Mouse (Mus musculus) cerebellum, postnatal 4 days (tissue): ENCODE results near the gene Apol7a.

Experiments
- DNase-seq, 2 experiments: peaks; one replicate each; pipeline ENCODE4 v3.0.0; 2022; ENCODE audit warnings: low spot score in 2 of 2, mixed read lengths in 1 of 2

The Apol7a gene

DNA sequence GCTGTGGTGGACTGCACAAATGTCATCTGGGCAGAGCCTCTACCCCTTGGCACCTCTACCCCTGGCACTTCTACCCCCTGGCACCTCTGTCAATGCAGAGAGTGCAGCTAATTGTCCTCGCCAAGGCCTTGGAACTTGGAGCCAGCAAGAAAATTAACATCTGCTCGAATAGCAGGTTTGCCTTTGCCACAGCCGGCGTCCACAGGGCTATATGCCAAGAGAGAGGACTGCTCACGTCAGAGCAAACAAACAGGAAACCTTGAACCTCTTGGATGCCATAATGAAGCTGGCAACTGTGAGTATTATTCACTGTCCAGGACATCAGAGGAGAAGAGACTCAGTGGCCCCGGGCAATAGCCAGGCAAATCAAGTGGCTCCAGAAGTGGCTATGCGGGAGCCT is 22.0 kb downstream of the Apol7a start:
- DNase-seq, result peak in 1 of 2 experiments; percentile 52

DNA sequence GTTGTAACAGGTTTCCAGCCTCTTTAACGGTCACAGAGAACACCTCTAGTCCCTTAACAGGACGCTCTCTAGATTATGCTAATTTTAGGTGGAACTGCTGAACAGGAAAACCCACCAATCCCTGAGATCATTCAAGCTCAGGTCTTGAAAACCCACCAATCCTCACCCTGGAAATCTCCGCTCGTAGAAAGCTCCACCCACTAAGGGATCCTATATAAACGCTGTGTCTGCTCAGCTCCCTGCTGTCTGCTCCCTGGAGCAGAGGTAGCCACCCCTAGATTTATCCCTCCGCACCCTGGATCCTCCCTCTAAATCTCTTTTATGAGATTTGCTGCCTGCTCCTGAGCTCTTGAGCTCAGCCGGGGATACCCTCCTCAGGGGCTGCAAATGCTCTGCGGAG is 28.3 kb downstream of the Apol7a start:
- DNase-seq, result no peak

DNA sequence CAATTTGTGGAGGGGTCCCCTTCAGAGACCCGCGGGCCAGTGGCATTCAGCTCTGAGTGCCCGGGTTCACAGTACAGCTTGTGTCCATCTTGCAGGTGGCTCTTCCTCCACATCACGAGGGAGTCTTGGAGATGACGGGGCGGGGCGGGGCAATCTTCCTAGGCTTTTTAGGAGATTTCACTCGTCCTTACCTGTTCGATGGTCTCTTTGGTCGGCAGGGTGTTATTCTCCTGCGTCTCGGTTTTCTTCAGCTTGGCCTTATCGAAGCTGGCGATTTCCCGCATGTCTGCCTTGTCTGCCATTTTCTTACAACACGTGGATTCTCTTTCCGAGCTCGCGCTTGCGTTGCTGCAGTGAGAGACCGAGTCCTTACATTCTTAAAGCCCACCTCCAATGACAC is 28.9 kb downstream of the Apol7a start:
- no peak for DNase-seq

DNA sequence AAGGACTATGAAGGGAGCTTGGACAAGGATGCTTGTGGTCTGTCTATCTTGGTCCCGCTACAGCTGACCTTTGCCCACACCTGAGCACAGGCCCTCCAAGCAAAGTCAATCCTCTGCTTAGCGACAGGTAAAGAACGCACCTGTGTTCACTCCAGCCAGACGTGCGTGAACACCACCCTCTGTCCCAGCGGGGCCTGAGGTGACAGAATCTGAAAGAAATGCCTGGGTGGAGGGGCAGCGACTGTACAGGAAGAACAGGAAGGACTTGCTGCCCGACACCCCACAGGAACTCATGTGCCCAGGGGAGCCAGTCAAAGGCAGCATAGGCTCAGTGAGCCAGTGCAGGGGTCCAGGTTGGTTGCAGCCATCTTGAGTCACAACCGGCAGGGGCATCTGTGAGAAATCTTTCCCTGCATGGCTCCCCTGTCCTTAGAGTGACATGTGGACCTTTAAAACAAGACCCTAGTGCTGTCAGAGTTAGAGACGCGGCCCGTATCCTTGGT is 30.0 kb downstream of the Apol7a start:
- no peak for DNase-seq

DNA sequence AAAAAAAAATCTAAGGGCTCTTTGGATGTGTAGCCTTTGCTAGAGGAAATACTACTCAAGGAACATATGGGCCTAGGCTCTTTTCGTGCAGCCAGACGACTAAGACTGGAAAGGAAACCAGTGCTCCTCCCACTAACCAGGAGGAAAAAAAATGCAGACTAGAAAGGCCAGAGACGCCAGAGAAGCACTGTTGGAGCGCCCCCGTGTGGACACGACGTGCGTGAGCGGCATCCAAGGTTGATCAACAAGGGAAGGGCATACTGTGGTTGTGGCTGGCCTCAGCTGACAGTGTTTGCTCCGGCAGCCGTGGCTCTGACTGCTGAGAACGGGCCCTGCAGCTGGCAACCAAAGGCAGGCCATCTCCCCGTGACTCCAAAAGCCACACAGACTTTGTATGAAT is 30.8 kb downstream of the Apol7a start:
- peak; percentile 96 to 98 for DNase-seq

DNA sequence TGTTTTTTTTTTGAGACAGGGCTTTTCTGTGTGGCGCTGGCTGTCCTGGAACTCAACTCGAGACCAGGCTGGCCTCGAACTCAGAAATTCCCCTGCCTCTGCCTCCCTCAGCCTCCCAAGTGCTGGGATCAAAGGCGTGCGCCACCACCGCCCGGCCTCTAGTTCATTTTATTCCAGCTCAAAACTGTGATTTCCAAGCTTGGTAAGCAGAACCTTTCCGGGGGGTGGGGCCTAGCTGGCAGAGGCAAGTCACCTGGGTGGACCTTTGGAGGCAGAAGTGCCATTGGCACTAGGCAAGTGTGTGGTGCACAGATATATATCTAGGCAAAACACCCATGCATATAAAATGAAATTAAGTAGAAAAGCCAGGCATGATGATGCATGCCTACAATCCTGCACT is 31.4 kb downstream of the Apol7a start:
- DNase-seq, result no peak

DNA sequence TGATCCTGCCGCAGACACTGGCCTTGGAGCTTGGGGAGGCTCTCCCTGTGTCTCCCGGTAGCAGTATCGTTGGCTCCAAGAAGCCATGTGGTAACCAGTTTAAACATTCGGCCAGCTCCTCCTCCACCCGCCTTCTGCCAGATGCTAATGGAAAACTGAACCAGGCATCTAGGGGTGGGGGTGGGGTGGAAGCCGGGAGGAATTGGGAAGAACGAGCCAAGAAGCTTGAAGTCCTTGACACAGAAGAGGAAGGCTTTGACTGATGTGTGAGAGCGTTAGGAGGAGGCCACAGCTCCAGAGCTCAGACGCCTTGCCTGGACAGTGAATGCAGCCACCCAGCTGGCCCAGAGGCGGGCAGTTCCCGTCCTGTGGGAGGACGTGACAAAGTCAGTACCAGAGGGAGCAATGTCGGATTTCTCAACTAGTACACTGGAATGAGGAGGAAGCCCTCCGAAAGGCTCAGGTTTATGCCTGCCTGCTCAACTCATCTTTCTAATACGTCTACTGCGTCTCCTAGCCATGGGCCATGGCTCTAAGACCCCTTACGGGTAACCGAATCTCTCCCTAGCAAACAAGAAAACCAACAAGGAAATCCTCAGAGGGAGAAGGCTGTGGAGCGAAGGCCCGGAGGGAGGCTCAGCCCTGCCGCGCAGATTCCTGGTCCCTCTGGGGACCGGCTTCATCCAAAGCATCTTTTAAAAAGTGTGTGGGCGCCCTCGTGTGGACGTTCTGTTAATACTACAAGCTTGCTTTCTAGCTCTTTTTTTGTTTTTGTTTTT is 32.0 kb downstream of the Apol7a start:
- peak; percentile 61 to 84 for DNase-seq

DNA sequence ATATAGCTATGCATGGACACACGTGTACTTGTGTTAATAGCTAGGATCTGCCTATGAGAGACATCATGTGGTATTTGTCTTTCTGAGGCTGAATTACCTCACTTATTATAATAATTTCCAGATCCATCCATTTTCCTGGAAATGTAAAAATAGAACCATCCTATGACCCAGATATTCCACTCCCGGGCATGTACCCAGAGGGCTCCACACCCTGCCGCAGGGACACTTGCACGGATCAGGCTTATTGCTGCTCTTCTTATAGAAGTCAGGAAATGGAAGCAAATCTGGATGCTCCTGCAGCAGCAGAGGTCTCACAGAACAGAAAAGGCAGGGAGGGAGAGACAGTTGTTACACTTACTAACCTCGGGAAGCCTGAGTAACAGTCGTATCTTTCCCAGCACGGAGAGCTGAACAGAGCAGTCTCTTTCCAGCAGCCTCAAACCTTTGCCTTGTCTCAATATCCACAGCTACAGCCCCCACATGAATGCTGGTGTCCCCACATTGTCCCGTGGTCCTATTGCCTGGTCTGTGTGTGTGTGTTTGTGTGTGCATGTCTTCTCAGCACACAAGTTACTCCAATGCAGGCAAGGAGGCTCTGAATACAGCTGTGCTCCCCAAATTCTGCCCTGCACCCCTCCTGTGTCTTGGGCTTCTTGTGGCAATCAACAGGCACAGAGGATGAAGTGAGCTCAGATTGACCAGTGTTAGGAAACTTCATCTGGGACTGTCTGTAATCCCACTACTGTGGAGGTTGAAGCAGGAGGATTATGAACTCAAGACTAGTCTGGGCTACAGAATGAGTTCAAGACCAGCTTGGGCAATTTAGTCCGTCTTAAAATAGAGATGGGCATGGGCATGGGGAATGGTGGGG is 33.0 kb downstream of the Apol7a start:
- DNase-seq, result no peak

DNA sequence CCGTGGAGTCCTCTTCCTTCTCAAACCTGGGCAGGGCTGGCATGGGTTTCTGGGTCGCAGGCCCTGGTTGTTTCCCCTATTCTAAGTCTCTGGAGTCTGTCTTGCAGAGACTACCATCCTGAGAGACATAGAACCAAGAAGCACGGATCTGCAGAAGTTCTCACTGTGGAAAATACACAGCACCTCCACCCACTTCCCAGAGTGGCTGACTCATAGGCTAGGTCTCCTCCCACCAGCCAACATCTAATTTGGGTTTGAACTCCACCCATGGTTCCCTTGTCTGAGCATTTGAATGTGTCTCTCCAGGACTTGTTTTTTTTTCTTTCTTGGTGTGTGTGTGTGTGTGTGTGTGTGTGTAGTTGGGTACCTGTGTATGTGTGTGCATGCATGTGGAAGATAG is 34.9 kb downstream of the Apol7a start:
- no peak for DNase-seq

DNA sequence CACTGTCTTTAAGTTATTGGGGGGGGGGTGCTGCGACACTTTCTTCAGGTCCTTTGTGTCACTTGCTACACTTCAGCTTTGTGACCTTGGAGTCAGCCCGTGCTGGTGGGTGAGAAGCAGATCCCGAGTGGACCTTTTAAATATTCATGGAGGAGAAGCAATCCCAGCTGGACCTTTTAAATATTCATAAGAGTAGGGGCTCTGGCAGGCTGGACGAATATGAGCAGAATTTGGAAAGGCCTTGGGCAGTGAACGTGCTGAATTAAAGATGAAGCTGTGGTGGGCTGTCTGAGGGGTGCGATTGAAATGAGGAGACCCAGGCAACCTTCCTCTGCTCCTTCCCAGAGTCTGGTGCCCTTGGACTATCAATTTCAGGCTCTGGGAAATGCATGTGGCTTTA is 35.3 kb downstream of the Apol7a start:
- DNase-seq, result no peak

DNA sequence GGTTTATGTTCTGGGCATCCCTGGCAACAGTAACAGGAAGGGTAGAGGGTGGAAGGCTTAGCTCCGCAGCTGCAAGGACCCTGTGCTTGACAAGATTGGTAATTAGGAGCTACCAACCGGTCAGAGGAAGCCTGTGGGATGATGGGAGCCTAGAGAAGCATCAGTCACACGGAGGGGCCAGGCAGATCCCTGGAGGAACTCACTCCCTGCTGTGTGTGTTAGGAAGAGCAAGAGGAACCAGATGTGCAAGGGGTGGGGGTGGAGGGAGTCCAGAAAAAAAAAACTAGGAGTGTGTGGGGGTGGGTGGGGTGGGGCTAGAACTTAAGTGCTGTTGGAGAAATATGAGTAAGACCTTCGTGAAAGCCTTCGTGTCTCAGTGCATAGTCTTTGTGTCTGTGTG is 36.0 kb downstream of the Apol7a start:
- DNase-seq, result no peak

DNA sequence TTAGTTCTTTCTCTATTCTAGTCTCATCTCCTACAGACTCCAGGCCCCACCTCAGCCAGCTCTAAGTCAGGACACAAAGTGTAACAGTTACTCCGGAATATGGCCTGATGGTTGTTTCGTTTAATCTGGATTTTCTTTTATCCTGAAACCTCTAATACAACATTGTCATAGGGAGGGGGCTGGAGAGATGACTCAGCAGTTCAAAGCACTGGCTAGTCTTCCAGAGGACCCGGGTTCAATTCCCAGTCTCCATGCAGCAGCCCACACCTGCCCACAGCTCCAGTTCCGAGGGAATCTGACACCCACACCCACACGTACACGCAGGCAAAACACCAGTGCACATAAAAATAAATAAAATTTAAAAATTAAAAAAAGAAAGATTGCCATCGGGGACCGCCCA is 39.0 kb downstream of the Apol7a start:
- no peak for DNase-seq

DNA sequence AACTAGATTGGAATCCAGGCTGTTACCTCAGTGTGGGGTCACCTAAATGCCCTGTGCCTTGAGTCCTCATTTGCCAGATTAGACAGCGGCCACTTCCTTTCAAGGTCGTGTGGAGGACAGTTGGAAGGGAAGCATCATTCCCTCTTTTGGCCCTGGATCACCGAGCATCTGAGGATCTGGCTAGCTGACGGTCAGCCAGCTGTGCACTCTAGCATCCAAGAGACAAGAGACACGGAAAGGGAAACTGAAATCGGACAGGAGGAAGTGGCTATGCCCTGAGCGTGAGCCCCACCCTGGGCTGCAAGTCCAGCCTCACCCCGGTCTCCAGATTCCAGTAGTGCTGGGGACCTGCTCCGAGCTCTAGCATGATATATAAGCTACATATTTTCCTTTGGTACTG is 39.4 kb downstream of the Apol7a start:
- DNase-seq, result no peak

DNA sequence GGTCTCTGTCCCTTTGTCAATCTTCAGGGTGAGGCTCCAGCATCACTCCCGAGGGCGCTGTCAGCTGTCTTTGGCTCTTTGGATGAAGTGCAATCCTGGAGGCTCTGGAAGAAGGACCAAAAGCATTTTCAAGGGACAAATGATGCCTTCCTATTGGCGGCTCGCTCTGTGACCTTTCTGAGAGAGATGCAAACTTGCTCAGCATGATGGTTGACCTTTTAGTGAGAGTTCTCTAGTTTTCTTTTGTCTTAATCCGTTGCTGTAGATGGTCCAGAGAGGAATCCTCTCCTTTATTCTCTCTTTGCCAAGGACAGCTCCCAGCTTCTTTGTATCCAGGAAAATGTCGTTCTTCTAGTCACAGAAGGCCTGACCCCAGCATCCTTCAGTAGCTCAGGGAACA is 39.8 kb downstream of the Apol7a start:
- DNase-seq, result no peak

DNA sequence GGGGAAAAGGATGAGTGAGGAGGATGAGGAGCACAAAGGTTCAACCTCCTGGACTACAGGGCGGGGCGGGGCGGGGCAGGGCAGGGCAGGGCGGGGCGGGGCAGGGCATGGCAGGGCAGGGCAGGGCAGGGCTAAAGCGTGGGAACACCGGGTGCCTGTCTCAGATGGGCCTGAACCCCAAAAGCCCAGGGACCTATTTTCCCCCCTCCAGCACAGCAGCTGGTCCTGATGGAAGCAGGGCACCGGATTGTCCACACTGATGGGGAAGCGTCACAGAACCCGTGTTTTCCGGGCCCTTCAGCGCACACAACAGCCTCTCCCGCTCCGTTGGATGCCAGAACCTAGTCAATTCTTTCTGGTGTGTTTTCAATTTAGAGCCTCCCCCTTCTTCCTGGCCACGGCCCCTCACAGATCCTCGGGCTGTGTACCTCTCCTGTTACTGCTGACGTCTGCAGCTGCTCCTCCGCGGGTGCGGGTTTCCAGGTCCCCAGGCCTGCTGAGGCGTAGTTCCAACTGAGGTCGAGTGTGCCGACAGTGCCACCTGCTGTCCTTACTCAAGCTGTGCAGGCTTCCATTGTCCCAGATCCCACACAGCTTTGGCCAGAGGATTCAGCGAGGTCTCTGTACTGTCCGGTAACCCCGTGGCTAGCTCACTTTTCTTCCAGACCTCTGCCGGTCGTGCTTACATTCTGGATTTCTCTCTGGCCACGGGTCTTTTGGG is 40.4 kb downstream of the Apol7a start:
- DNase-seq, result peak; percentile 73 to 89

DNA sequence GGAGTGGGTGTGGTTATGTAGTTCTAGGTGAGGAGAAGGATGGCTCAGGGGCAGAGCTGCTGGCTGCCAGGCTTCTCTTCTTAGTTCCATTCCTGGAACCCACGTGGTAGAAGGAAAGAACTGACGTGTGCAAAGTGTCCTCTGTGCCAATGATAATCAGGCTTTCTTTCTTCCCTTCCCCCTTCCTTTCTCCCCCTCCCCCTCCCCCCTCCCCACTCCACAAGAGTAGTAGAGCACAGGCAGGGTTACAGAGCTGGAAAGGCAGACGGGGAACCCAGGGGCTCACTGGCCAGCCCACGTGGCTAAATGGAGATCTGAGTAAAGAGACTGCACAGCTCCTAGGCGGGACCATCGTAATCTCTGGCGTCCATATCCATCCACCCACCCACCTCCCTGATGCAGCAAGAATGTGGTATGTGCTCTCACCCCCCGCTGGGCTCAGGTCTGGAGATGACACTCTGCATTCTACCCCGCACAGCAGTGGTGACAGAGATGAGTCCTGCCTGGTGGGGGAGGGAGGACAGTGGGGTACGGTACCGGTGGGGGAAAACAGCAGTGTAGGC is 42.6 kb downstream of the Apol7a start:
- no peak for DNase-seq

DNA sequence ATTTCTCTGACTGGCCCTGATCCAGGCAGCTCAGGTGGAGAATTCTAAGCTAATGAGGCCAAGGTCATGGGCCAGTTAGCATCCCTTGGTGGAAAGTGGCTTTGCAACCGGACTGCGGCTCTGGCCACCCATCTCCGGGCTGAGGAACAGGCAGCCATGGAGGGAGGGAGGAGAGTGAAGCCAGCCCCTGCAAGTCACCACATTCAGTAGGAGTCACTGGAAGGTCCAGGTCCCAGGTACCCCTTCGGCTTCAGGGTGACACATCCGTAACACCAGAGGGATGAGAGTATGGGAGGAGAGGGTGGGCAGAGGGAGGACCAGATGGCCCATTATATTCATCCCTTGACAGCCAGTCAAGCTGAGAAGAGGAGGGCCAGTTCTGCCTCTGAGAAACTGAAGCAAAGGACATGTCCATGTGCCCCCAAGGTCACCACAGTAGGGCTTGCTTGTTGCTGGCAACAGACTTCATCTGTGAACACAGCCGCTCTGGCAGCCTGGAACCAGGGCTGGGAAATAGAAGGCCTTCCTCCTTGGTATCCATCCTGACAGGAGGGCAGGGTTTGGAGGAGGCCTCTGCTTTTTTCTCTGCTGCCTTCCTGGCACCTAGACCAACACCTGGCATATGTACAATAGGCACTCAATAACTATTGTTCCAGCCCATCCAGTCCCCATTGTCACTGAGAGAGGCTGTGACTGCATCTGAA is 43.9 kb downstream of the Apol7a start:
- peak in 1 of 2 experiments; percentile 52 for DNase-seq

DNA sequence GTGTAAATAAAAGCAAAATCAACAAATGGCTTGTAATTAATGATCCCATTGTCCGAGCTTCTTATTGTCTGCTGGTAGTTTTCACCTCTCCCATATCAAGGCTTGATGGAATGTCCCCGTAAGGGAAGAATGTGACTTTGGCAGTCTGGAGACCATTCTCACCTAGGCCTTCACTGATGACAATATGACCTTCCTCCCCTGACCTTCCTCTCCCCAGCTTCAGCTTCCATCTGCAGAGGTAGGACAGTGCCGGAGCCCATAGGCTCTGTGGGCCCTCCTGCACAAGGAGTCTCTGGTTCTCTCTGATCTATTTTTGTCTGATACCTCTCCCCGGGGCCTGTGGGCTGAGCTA is 44.4 kb downstream of the Apol7a start:
- no peak for DNase-seq

DNA sequence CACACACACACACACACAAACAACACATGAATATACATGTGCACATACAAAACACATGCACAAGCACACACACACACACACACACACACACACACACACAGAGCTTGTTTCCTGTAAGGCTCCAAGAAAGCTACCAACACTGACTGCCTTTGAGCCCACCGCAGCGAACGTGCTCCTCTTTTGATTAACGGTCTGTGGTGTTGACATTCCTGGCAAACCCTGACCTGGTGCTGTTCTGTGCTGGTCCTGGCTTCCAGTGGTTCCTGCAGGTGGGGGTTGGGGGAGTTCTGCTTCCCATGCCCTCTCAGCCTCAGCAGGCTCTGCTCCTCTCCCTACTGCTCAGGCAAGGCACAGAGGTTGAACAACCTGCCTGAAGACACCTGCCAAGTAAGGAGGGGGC is 45.1 kb downstream of the Apol7a start:
- DNase-seq, result no peak

DNA sequence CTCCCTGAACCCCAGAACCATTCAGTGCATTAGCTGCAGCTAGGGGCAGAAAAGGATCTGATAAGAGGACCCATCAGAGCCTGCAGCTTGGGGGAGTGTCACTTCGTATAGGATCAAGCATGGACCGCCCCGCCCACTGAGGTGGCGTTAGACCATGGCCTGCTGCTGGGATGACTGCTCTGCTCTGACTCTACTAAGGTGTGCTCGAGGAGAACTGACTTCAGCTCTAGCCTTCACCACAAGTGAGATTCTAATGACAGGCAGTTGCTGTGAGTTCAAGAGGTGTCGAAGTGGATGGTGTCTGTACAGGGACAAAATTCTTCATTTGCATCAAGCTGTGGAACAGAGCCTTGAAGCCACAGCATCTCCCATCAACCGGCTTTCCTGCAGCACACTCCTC is 46.0 kb downstream of the Apol7a start:
- DNase-seq, result no peak

DNA sequence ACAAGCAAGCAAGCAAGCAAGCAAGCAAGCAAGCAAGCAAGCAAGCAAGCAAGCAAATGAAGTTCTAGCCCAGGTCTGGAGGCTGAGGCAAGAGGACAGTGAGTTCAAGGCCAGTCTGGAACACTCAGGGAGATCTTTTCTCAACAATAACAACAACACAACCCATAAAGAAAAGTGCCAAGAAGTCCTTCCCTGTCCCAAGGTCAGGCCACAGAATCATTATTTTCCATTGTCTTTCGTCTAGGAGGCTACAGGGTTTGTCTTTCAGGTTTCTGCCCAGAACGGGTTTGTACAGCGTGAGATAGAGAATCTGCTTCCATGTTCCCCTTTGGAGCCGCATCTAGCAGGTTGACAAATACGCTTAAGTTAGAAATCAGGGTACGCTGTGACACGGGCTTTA is 48.8 kb downstream of the Apol7a start:
- DNase-seq, result no peak
